Mouse (Mus musculus): ENCODE measurements around the gene Ypel1. TPM values are rescaled to one million over a fixed set of nuclear protein-coding genes. Genes with fewer than 3 reads are reported as not detected.

Ypel1 gene
- 9.9 and 12.9 TPM in 2 replicates for polyA plus RNA-seq (2015; fragmentation: Nextera tagmentation; extraction: Ambion mirVana)

- Histone ChIP-seq H3K27ac (peak within 1 kb of the TSS; percentile 90), H3K9me3 (replicated peaks) (no peaks in the 10 kb centered on the region), H3K4me2 (peak within 1 kb of the TSS; percentile 97), H3K27me3 (no peaks in the 10 kb centered on the region), H3K9ac (peak within 1 kb of the TSS; percentile 83), H3K4me3 (peak within 1 kb of the TSS; percentile 89), H3K36me3 (no peaks in the 10 kb centered on the region), H3K4me1 (replicated peaks) (peaks cover 6% of the 10 kb centered on the region)
- WGBS, result under 1% methylated on average over 76 of the region's 76 CpGs
- peak; percentile 92 for ATAC-seq (replicated peaks; ENCODE audit: insufficient number of reproducible peaks, insufficient read depth, low FRiP score, low read depth)
These were observed at the start of gene Ypel1 for GRCm38 (mm10) chr16:17069511-17070443. Gene Ypel1 (plus strand): TSS chr16:17069696.

- peaks cover 42% of the 10 kb centered on the region for H3K36me3 ChIP-seq
- no peak for ATAC-seq (replicated peaks; ENCODE audit: insufficient number of reproducible peaks, insufficient read depth, low FRiP score, low read depth)
- WGBS, result 75% methylated on average over 3 of the region's 3 CpGs
These were observed 44.9 kb upstream of the Ypel1 start for GRCm38 (mm10) chr16:17024469-17025148.

GRCm38 (mm10) chr16:17029971-17030695 is 39.4 kb upstream of the Ypel1 start:
- Histone ChIP-seq H3K36me3 (peaks cover 39% of the 10 kb centered on the region), H3K9ac (no peak overlapping the region), H3K4me1 (replicated peaks) (no peaks in the 10 kb centered on the region), H3K4me2 (no peak overlapping the region), H3K4me3 (no peak overlapping the region), H3K9me3 (replicated peaks) (no peaks in the 10 kb centered on the region), H3K27ac (no peak overlapping the region), H3K27me3 (no peaks in the 10 kb centered on the region)
- WGBS, result 88% methylated on average over 4 of the region's 4 CpGs
- ATAC-seq (replicated peaks; ENCODE audit: insufficient number of reproducible peaks, insufficient read depth, low FRiP score, low read depth), result no peak

More at GRCm38 (mm10) chr16:17024469-17025148, 44.9 kb upstream of the Ypel1 start:
- Histone ChIP-seq H3K27ac (no peak overlapping the region), H3K27me3 (no peaks in the 10 kb centered on the region), H3K9me3 (replicated peaks) (no peaks in the 10 kb centered on the region), H3K4me3 (no peak overlapping the region), H3K9ac (no peak overlapping the region), H3K4me2 (no peak overlapping the region), H3K4me1 (replicated peaks) (no peaks in the 10 kb centered on the region)

GRCm38 (mm10) chr16:17033754-17034153 is 35.7 kb upstream of the Ypel1 start:
- peaks cover 51% of the 10 kb centered on the region for H3K36me3 ChIP-seq
- H3K9me3 ChIP-seq (replicated peaks), result no peaks in the 10 kb centered on the region
- H3K4me3 ChIP-seq, result no peak overlapping the region
- no peaks in the 10 kb centered on the region for H3K4me1 ChIP-seq (replicated peaks)
- ATAC-seq (replicated peaks; ENCODE audit: insufficient number of reproducible peaks, insufficient read depth, low FRiP score, low read depth), result no peak
- no peak overlapping the region for H3K27ac ChIP-seq
- H3K9ac ChIP-seq, result no peak overlapping the region
- H3K27me3 ChIP-seq, result no peaks in the 10 kb centered on the region
- H3K4me2 ChIP-seq, result no peak overlapping the region
- WGBS, result 97% methylated on average over 2 of the region's 2 CpGs

- H3K4me2 ChIP-seq, result no peak overlapping the region
These were observed 28.8 kb upstream of the Ypel1 start for GRCm38 (mm10) chr16:17040716-17041115.

GRCm38 (mm10) chr16:17041417-17041816 is 28.1 kb upstream of the Ypel1 start:
- peaks cover 73% of the 10 kb centered on the region for H3K36me3 ChIP-seq
- H3K9me3 ChIP-seq (replicated peaks), result no peaks in the 10 kb centered on the region
- no peaks in the 10 kb centered on the region for H3K4me1 ChIP-seq (replicated peaks)
- ATAC-seq (replicated peaks; ENCODE audit: insufficient number of reproducible peaks, insufficient read depth, low FRiP score, low read depth), result no peak
- H3K9ac ChIP-seq, result no peak overlapping the region
- H3K27me3 ChIP-seq, result no peaks in the 10 kb centered on the region
- H3K4me3 ChIP-seq, result no peak overlapping the region
- no peak overlapping the region for H3K4me2 ChIP-seq
- no peak overlapping the region for H3K27ac ChIP-seq
- 81% methylated on average over 1 of the region's 1 CpGs for WGBS

More at GRCm38 (mm10) chr16:17040716-17041115, 28.8 kb upstream of the Ypel1 start:
- Histone ChIP-seq H3K4me3 (no peak overlapping the region), H3K4me1 (replicated peaks) (no peaks in the 10 kb centered on the region), H3K27ac (no peak overlapping the region), H3K9me3 (replicated peaks) (no peaks in the 10 kb centered on the region), H3K9ac (no peak overlapping the region), H3K27me3 (no peaks in the 10 kb centered on the region), H3K36me3 (peaks cover 77% of the 10 kb centered on the region)
- 93% methylated on average over 3 of the region's 3 CpGs for WGBS
- ATAC-seq (replicated peaks; ENCODE audit: insufficient number of reproducible peaks, insufficient read depth, low FRiP score, low read depth), result no peak

- Histone ChIP-seq H3K4me2 (no peak overlapping the region), H3K4me1 (replicated peaks) (no peaks in the 10 kb centered on the region), H3K9me3 (replicated peaks) (no peaks in the 10 kb centered on the region), H3K27ac (no peak overlapping the region), H3K27me3 (no peaks in the 10 kb centered on the region), H3K9ac (no peak overlapping the region), H3K36me3 (peaks cover 62% of the 10 kb centered on the region), H3K4me3 (no peak overlapping the region)
- 84% methylated on average over 3 of the region's 3 CpGs for WGBS
- ATAC-seq (replicated peaks; ENCODE audit: insufficient number of reproducible peaks, insufficient read depth, low FRiP score, low read depth), result no peak
These were observed 25.2 kb upstream of the Ypel1 start for GRCm38 (mm10) chr16:17044320-17044719.

GRCm38 (mm10) chr16:17045287-17045686 is 24.2 kb upstream of the Ypel1 start:
- Histone ChIP-seq H3K4me1 (replicated peaks) (no peaks in the 10 kb centered on the region), H3K4me3 (no peak overlapping the region), H3K36me3 (peaks cover 52% of the 10 kb centered on the region), H3K4me2 (no peak overlapping the region), H3K9ac (no peak overlapping the region), H3K27me3 (no peaks in the 10 kb centered on the region), H3K9me3 (replicated peaks) (no peaks in the 10 kb centered on the region), H3K27ac (no peak overlapping the region)
- no peak for ATAC-seq (replicated peaks; ENCODE audit: insufficient number of reproducible peaks, insufficient read depth, low FRiP score, low read depth)
- WGBS, result 77% methylated on average over 3 of the region's 3 CpGs

- Histone ChIP-seq H3K9ac (no peak overlapping the region), H3K27me3 (no peaks in the 10 kb centered on the region), H3K36me3 (peaks cover 17% of the 10 kb centered on the region), H3K4me3 (no peak overlapping the region), H3K9me3 (replicated peaks) (no peaks in the 10 kb centered on the region), H3K4me1 (replicated peaks) (peaks cover 5% of the 10 kb centered on the region; the same call in 1 of the 2 replicates), H3K4me2 (no peak overlapping the region), H3K27ac (no peak overlapping the region)
- no peak for ATAC-seq (replicated peaks; ENCODE audit: insufficient number of reproducible peaks, insufficient read depth, low FRiP score, low read depth)
- WGBS, result 89% methylated on average over 1 of the region's 1 CpGs
These were observed 19.6 kb upstream of the Ypel1 start for GRCm38 (mm10) chr16:17049886-17050285.

GRCm38 (mm10) chr16:17052087-17052486 is 17.4 kb upstream of the Ypel1 start:
- Histone ChIP-seq H3K4me1 (replicated peaks) (peaks cover 5% of the 10 kb centered on the region; the same call in 1 of the 2 replicates), H3K4me2 (no peak overlapping the region), H3K9me3 (replicated peaks) (no peaks in the 10 kb centered on the region), H3K36me3 (peaks cover 12% of the 10 kb centered on the region), H3K27me3 (no peaks in the 10 kb centered on the region), H3K4me3 (no peak overlapping the region), H3K9ac (no peak overlapping the region), H3K27ac (no peak overlapping the region)
- no peak for ATAC-seq (replicated peaks; ENCODE audit: insufficient number of reproducible peaks, insufficient read depth, low FRiP score, low read depth)
- WGBS, result 76% methylated on average over 7 of the region's 7 CpGs

GRCm38 (mm10) chr16:17053903-17054302 is 15.6 kb upstream of the Ypel1 start:
- 0 out of 2 replicates have a peak, but pooled peaks cover under 1% of the 10 kb centered on the region for H3K36me3 ChIP-seq
- H3K9ac ChIP-seq, result no peak overlapping the region
- no peak for ATAC-seq (replicated peaks; ENCODE audit: insufficient number of reproducible peaks, insufficient read depth, low FRiP score, low read depth)
- peaks cover 5% of the 10 kb centered on the region; the same call in 1 of the 2 replicates for H3K4me1 ChIP-seq (replicated peaks)
- H3K4me2 ChIP-seq, result no peak overlapping the region
- no peaks in the 10 kb centered on the region for H3K27me3 ChIP-seq
- no peak overlapping the region for H3K27ac ChIP-seq
- no peak overlapping the region for H3K4me3 ChIP-seq
- WGBS, result 84% methylated on average over 3 of the region's 3 CpGs
- H3K9me3 ChIP-seq (replicated peaks), result no peaks in the 10 kb centered on the region

Data from heart, embryonic 15.5 days (tissue).